Mouse (Mus musculus) CH12.LX (cell line): ENCODE data around the gene 9530053A07Rik. TPM values are rescaled to one million over a fixed set of nuclear protein-coding genes. Genes with fewer than 3 reads are reported as not detected.

ENCODE experiments used
- DNase-seq: peaks from one replicate; pipeline ENCODE4 v3.0.0-alpha.2; 2013; ENCODE audit errors: extremely low read depth
- H3K27ac ChIP-seq: 2 replicates; pipeline ENCODE4 v1.5.1; 2012; ENCODE audit warnings: low read depth, mild to moderate bottlenecking, control low read depth, moderate library complexity; ENCODE audit not compliant: insufficient read depth
- H3K27me3 ChIP-seq: replicated peaks from 2 replicates; pipeline ENCODE3; 2012; ENCODE audit warnings: inconsistent platforms
- H3K36me3 ChIP-seq, 2 experiments: replicated peaks in 1 of 2; 2 replicates each; pipeline versions ENCODE3 to v1.6.1; 2012; ENCODE audit warnings: inconsistent platforms in 1 of 2, low read length in 1 of 2, mild to moderate bottlenecking in 1 of 2, mixed read lengths in 1 of 2, moderate library complexity in 1 of 2; ENCODE audit not compliant: control insufficient read depth in 1 of 2, insufficient read depth in 1 of 2
- H3K4me1 ChIP-seq, 2 experiments: 2 replicates each; pipeline ENCODE4 v1.6.1; 2012; ENCODE audit warnings: inconsistent platforms in 1 of 2, moderate library complexity in 1 of 2; ENCODE audit not compliant: insufficient read depth in 2 of 2, control insufficient read depth in 1 of 2
- H3K4me2 ChIP-seq: 2 replicates; pipeline ENCODE4 v1.6.1; 2012; ENCODE audit warnings: low read depth, mild to moderate bottlenecking, control low read depth; ENCODE audit not compliant: poor library complexity, insufficient read depth, severe bottlenecking
- H3K4me3 ChIP-seq, 3 experiments: fragments of 150-350 bp in 1 of 3; sonication (generic) in 1 of 3; replicated peaks in 1 of 3; 2 replicates each; pipeline versions ENCODE3 to v1.5.1; 2011 to 2012; ENCODE audit warnings: low read depth in 2 of 3, low read length in 2 of 3, mild to moderate bottlenecking in 2 of 3, moderate library complexity in 2 of 3, control low read depth in 1 of 3, improper control_type of control experiment in 1 of 3, inconsistent platforms in 1 of 3, mixed read lengths in 1 of 3; ENCODE audit not compliant: poor library complexity in 1 of 3
- H3K79me2 ChIP-seq: replicated peaks from 2 replicates; pipeline ENCODE4 v1.6.1; 2012; ENCODE audit warnings: mild to moderate bottlenecking, moderate library complexity; ENCODE audit not compliant: control insufficient read depth, poor library complexity, insufficient read depth, severe bottlenecking; ENCODE audit errors: extremely low read depth
- H3K9ac ChIP-seq: 2 replicates; pipeline ENCODE4 v1.6.1; 2012; ENCODE audit warnings: low read depth, mild to moderate bottlenecking, control low read depth, moderate library complexity; ENCODE audit not compliant: insufficient read depth
- H3K9me3 ChIP-seq: replicated peaks from 2 replicates; pipeline ENCODE3; 2012; ENCODE audit warnings: low read length, inconsistent platforms, mixed read lengths
- CHD1 ChIP-seq: IDR thresholded peaks from 2 replicates; pipeline ENCODE4 v1.6.1; 2012; ENCODE audit warnings: low read depth, low read length, improper control_type of control experiment, inconsistent platforms
- CTCF ChIP-seq, 2 experiments: IDR thresholded peaks in 1 of 2; conservative IDR thresholded peaks in 1 of 2; 2 replicates each; pipeline ENCODE4 v1.5.1; 2011 to 2012; ENCODE audit warnings: low read depth in 2 of 2, low read length in 2 of 2, improper control_type of control experiment in 1 of 2, inconsistent platforms in 1 of 2, mild to moderate bottlenecking in 1 of 2, moderate library complexity in 1 of 2
- E2F4 ChIP-seq: IDR thresholded peaks from 2 replicates; pipeline ENCODE4 v1.6.1; 2011; ENCODE audit warnings: low read depth, low read length, improper control_type of control experiment; ENCODE audit not compliant: insufficient replicate concordance
- ELF1 ChIP-seq: IDR thresholded peaks from 2 replicates; pipeline ENCODE4 v1.6.1; 2014; ENCODE audit warnings: low read depth, mild to moderate bottlenecking, inconsistent platforms, low read length, improper control_type of control experiment
- EP300 ChIP-seq: IDR thresholded peaks from 2 replicates; pipeline ENCODE4 v1.6.1; 2011; ENCODE audit warnings: low read length, improper control_type of control experiment
- ETS1 ChIP-seq: conservative IDR thresholded peaks from 2 replicates; pipeline ENCODE4 v1.6.1; 2012; ENCODE audit warnings: low read depth, mild to moderate bottlenecking, inconsistent platforms, low read length, improper control_type of control experiment, moderate library complexity
- HCFC1 ChIP-seq: IDR thresholded peaks from 2 replicates; pipeline ENCODE4 v1.6.1; 2012; ENCODE audit warnings: low read depth, mild to moderate bottlenecking, inconsistent platforms, low read length, improper control_type of control experiment
- IRF4 ChIP-seq: IDR thresholded peaks from 2 replicates; pipeline ENCODE4 v1.6.1; 2014; ENCODE audit warnings: low read depth, mild to moderate bottlenecking, inconsistent platforms, low read length, improper control_type of control experiment
- JUN ChIP-seq: IDR thresholded peaks from 2 replicates; pipeline ENCODE4 v1.6.1; 2011; ENCODE audit warnings: low read depth, mild to moderate bottlenecking, low read length, improper control_type of control experiment, moderate library complexity; ENCODE audit not compliant: insufficient read depth
- JUND ChIP-seq: conservative IDR thresholded peaks from 2 replicates; pipeline ENCODE4 v1.6.1; 2011; ENCODE audit warnings: low read depth, low read length, improper control_type of control experiment
- KAT2A ChIP-seq: IDR thresholded peaks from 2 replicates; pipeline ENCODE4 v1.6.1; 2012; ENCODE audit warnings: low read length, improper control_type of control experiment, inconsistent platforms; ENCODE audit not compliant: insufficient replicate concordance
- MAZ ChIP-seq: IDR thresholded peaks from 2 replicates; pipeline ENCODE4 v1.6.1; 2012; ENCODE audit warnings: low read depth, mild to moderate bottlenecking, inconsistent platforms, low read length, improper control_type of control experiment, moderate library complexity
- MXI1 ChIP-seq: IDR thresholded peaks from 2 replicates; pipeline ENCODE4 v1.6.1; 2011; ENCODE audit warnings: mild to moderate bottlenecking, low read depth, low read length, improper control_type of control experiment
- MYC ChIP-seq: IDR thresholded peaks from 2 replicates; pipeline ENCODE4 v1.6.1; 2011; ENCODE audit warnings: low read depth, mild to moderate bottlenecking, improper control_type of control experiment, low read length
- NELFE ChIP-seq: IDR thresholded peaks from 2 replicates; pipeline ENCODE4 v1.6.1; 2011; ENCODE audit warnings: low read depth, low read length, improper control_type of control experiment
- NRF1 ChIP-seq: IDR thresholded peaks from 2 replicates; pipeline ENCODE4 v1.6.1; 2014; ENCODE audit warnings: low read depth, mild to moderate bottlenecking, inconsistent platforms, low read length, improper control_type of control experiment, moderate library complexity
- PAX5 ChIP-seq: IDR thresholded peaks from 2 replicates; pipeline ENCODE4 v1.6.1; 2012; ENCODE audit warnings: low read length, inconsistent platforms, mixed read lengths
- POLR2A ChIP-seq: IDR thresholded peaks from 2 replicates; pipeline ENCODE4 v1.6.1; 2011; ENCODE audit warnings: low read depth, mild to moderate bottlenecking, improper control_type of control experiment, low read length
- POLR2AphosphoS2 ChIP-seq: IDR thresholded peaks from 2 replicates; pipeline ENCODE4 v1.6.1; 2011; ENCODE audit warnings: low read depth, low read length, improper control_type of control experiment
- RCOR1 ChIP-seq: conservative IDR thresholded peaks from 2 replicates; pipeline ENCODE4 v1.6.1; 2012; ENCODE audit warnings: low read depth, mild to moderate bottlenecking, inconsistent platforms, low read length, improper control_type of control experiment
- SIN3A ChIP-seq: IDR thresholded peaks from 2 replicates; pipeline ENCODE4 v1.6.1; 2012; ENCODE audit warnings: low read length, improper control_type of control experiment, inconsistent platforms
- SMC3 ChIP-seq: IDR thresholded peaks from 2 replicates; pipeline ENCODE4 v1.6.1; 2011; ENCODE audit warnings: low read depth, low read length, improper control_type of control experiment
- TBP ChIP-seq: conservative IDR thresholded peaks from 2 replicates; pipeline ENCODE4 v1.6.1; 2011; ENCODE audit warnings: low read depth, low read length, improper control_type of control experiment
- UBTF ChIP-seq: IDR thresholded peaks from 2 replicates; pipeline ENCODE4 v1.6.1; 2012; ENCODE audit warnings: low read depth, mild to moderate bottlenecking, inconsistent platforms, low read length, improper control_type of control experiment, moderate library complexity
- USF1 ChIP-seq: IDR thresholded peaks from 2 replicates; pipeline ENCODE4 v1.6.1; 2014; ENCODE audit warnings: low read depth, mild to moderate bottlenecking, inconsistent platforms, low read length, improper control_type of control experiment
- USF2 ChIP-seq: conservative IDR thresholded peaks from 2 replicates; pipeline ENCODE4 v1.6.1; 2011; ENCODE audit warnings: low read depth, low read length, improper control_type of control experiment
- ZKSCAN1 ChIP-seq: IDR thresholded peaks from 2 replicates; pipeline ENCODE4 v1.6.1; 2012; ENCODE audit warnings: low read depth, inconsistent platforms, low read length, improper control_type of control experiment, borderline replicate concordance
- ZMIZ1 ChIP-seq: IDR thresholded peaks from 2 replicates; pipeline ENCODE4 v1.6.1; 2012; ENCODE audit warnings: low read depth, mild to moderate bottlenecking, inconsistent platforms, low read length, improper control_type of control experiment
- dilution Hi-C: fragments of 300-500 bp; cut with MboI; formaldehyde crosslinking; loops from 2 replicates; pipeline ENCODE4 v1.14.3; 2020; ENCODE audit warnings: low sequenced_read_pairs; ENCODE audit not compliant: extremely low pct_unique_long_range_greater_than_20kb, extremely low pct_ligation_motif_present
- in situ Hi-C: fragments of 300-500 bp; cut with MboI; formaldehyde crosslinking; loops from 3 replicates; pipeline ENCODE4 v1.14.3; 2019; ENCODE audit warnings: low sequenced_read_pairs, low pct_ligation_motif_present, low pct_unique_long_range_greater_than_20kb, mixed read lengths
- polyA plus RNA-seq: library from polyadenylated mRNA; unstranded; fragments of >175 nt; gene quantifications from 2 replicates; pipeline ENCODE4 v1.2.1, GENCODE M21; 2012; ENCODE audit warnings: low read depth; ENCODE audit not compliant: insufficient read length
- total RNA-seq, 2 experiments: library from RNA; depleted of rRNA; stranded (reverse); fragments of 300-350 nt in 1 of 2; fragments of >200 nt in 1 of 2; gene quantifications; 2 replicates each; pipeline ENCODE4 v1.2.3; 2012 to 2014

The 9530053A07Rik gene
- total and polyA plus RNA-seq, 3 experiments = 0.03 to 0.64 (median 0.05) TPM

GRCm38 (mm10) chr7:28169489-28170422 lies 40.5 kb downstream of the 9530053A07Rik start, which contains the start of gene Fbl (continued):
- TF ChIP-seq USF1 (peak; percentile 63), MAZ (no peak), EP300 (no peak), ETS1 (no peak), MXI1 (peak; percentile 98), JUN (no peak), POLR2A (peak; percentile 89), ELF1 (peak; percentile 97), IRF4 (no peak), CTCF (conservative IDR thresholded peaks at IDR 0.05 in 1 of 2, IDR thresholded peaks at IDR 0.05 in 1 of 2; ENCODE audit: low read depth in 2 of 2, low read length in 2 of 2) (no peak), PAX5 (no peak), POLR2AphosphoS2 (peak; percentile 45; the same call in 1 of the 2 replicates), E2F4 (no peak), JUND (no peak), ZKSCAN1 (no peak), ZMIZ1 (peak; percentile 79; the same call in 1 of the 2 replicates), HCFC1 (peak; percentile 73), TBP (peak; percentile 83), MYC (peak; percentile 96), KAT2A (no peak), SIN3A (peak; percentile 97), USF2 (peak; percentile 50)

GRCm38 (mm10) chr7:28175358-28175757 lies 46.1 kb downstream of the 9530053A07Rik start:
- peaks cover 52% of the 10 kb centered on the region for H3K79me2 ChIP-seq
- H3K4me1 ChIP-seq = peaks cover 5 to 27% of the 10 kb centered on the region in 2 experiments
- no peak for DNase-seq
- no peaks in the 10 kb centered on the region for H3K27me3 ChIP-seq
- no peak overlapping the region for H3K4me3 ChIP-seq
- H3K9me3 ChIP-seq = no peaks in the 10 kb centered on the region
- dilution Hi-C loops = no loop called here
- in situ Hi-C loops = no loop called here
- no peak overlapping the region for H3K27ac ChIP-seq
- no peak overlapping the region for H3K9ac ChIP-seq
- H3K4me2 ChIP-seq = no peak overlapping the region
- TF ChIP-seq MYC = no peak
- no peak for TF ChIP-seq EP300
- no peak for TF ChIP-seq POLR2AphosphoS2
- no peak for TF ChIP-seq ZMIZ1
- no peak for TF ChIP-seq CTCF (conservative IDR thresholded peaks at IDR 0.05 in 1 of 2, IDR thresholded peaks at IDR 0.05 in 1 of 2; ENCODE audit: low read depth in 2 of 2, low read length in 2 of 2)
- no peak for TF ChIP-seq ELF1
- TF ChIP-seq SMC3 = no peak
- TF ChIP-seq UBTF = no peak
- no peak for TF ChIP-seq NRF1
- no peak for TF ChIP-seq POLR2A
- no peak for TF ChIP-seq IRF4
- TF ChIP-seq USF1 = no peak
- no peak for TF ChIP-seq CHD1
- TF ChIP-seq SIN3A = no peak
- TF ChIP-seq JUND = no peak
- no peak for TF ChIP-seq NELFE
- no peak for TF ChIP-seq USF2
- no peak for TF ChIP-seq RCOR1
- no peak for TF ChIP-seq E2F4
- TF ChIP-seq, all 38 proteins: peak for 0
- peaks cover 56 to 78% of the 10 kb centered on the region in 2 experiments for H3K36me3 ChIP-seq
